Mouse (Mus musculus) common myeloid progenitor, adult 5-6 weeks (primary cell): ENCODE results near the gene Mark2. TPM values are rescaled to one million over a fixed set of nuclear protein-coding genes. Genes with fewer than 3 reads are reported as not detected.
"Not testable (repeated sequence)": the region's sequence is repeated elsewhere in the genome, so short reads cannot be mapped to it uniquely, and the experiment has no call there.

Experiments
- ATAC-seq: replicated peaks from 2 replicates; pipeline ENCODE4 v1.8.0; 2016; ENCODE audit warnings: low read depth, mild to moderate bottlenecking, moderate TSS enrichment, inconsistent platforms; ENCODE audit not compliant: poor library complexity, severe bottlenecking
- total RNA-seq: library from RNA; stranded (forward); fragments of 200-1000, 187-1606 nt; gene quantifications from 2 replicates; pipeline ENCODE4 v1.2.3, GENCODE M21; 2017

Gene Mark2
- 17.9 and 40.2 TPM in 2 replicates for total RNA-seq

- ATAC-seq: peak; percentile 83
Observed at GRCm38 (mm10) chr19:7341512-7342397, at the start of gene Mark2. Mark2 (minus strand) TSS chr19:7341860.

- no peak for ATAC-seq
Observed at GRCm38 (mm10) chr19:7388488-7388887, 46.8 kb upstream of the Mark2 start.

- no peak for ATAC-seq
Observed at GRCm38 (mm10) chr19:7386042-7386441, 44.4 kb upstream of the Mark2 start.

GRCm38 (mm10) chr19:7382903-7383865 lies 41.5 kb upstream of the Mark2 start, which contains the start of gene Spindoc:
Spindoc (minus strand) TSS chr19:7382994.
- ATAC-seq: peak; percentile 95

GRCm38 (mm10) chr19:7382248-7382902 lies 40.7 kb upstream of the Mark2 start:
- peak; percentile 36; the same call in 1 of the 2 replicates for ATAC-seq

- ATAC-seq: no peak
Observed at GRCm38 (mm10) chr19:7381906-7382247, 40.2 kb upstream of the Mark2 start.

GRCm38 (mm10) chr19:7377639-7378038 lies 36.0 kb upstream of the Mark2 start:
- ATAC-seq: no peak

- ATAC-seq: no peak
Observed at GRCm38 (mm10) chr19:7374491-7374890, 32.8 kb upstream of the Mark2 start.

GRCm38 (mm10) chr19:7369469-7369868 lies 27.8 kb upstream of the Mark2 start:
- not testable (repeated sequence) for ATAC-seq

GRCm38 (mm10) chr19:7353636-7354035 lies 12.0 kb upstream of the Mark2 start:
- no peak for ATAC-seq

- ATAC-seq: no peak
Observed at GRCm38 (mm10) chr19:7352809-7353495, 11.3 kb upstream of the Mark2 start.

- ATAC-seq: no peak
Observed at GRCm38 (mm10) chr19:7349993-7350392, 8.3 kb upstream of the Mark2 start.

- ATAC-seq: no peak
Observed at GRCm38 (mm10) chr19:7345235-7345755, 3.6 kb upstream of the Mark2 start.

GRCm38 (mm10) chr19:7342646-7343045 lies 986 bp upstream of the Mark2 start:
- no peak for ATAC-seq

GRCm38 (mm10) chr19:7340780-7341475 lies 732 bp downstream of the Mark2 start:
- ATAC-seq: no peak; the same call in 1 of the 2 replicates

GRCm38 (mm10) chr19:7340371-7340779 lies 1.3 kb downstream of the Mark2 start:
- no peak for ATAC-seq

GRCm38 (mm10) chr19:7339867-7340266 lies 1.8 kb downstream of the Mark2 start:
- no peak for ATAC-seq

- ATAC-seq: no peak
Observed at GRCm38 (mm10) chr19:7339026-7339425, 2.6 kb downstream of the Mark2 start.
